Mouse (Mus musculus) liver, adult (tissue): Measurements from ENCODE around the gene Atp13a3.

ENCODE experiments used
- GATA4 ChIP-seq: IDR thresholded peaks from 2 replicates; pipeline ENCODE4 v1.6.1; 2014; ENCODE audit warnings: mild to moderate bottlenecking, low read length; ENCODE audit not compliant: insufficient replicate concordance

Gene Atp13a3

GRCm38 (mm10) chr16:30405925-30406670 lies at the start of gene Atp13a3:
Atp13a3 (minus strand) TSS chr16:30405975.
- no peak for TF ChIP-seq GATA4

- TF ChIP-seq GATA4 = no peak
Measured at GRCm38 (mm10) chr16:30453213-30453975, 47.6 kb upstream of the Atp13a3 start.

- no peak for TF ChIP-seq GATA4
Measured at GRCm38 (mm10) chr16:30449017-30449416, 43.2 kb upstream of the Atp13a3 start.

GRCm38 (mm10) chr16:30448169-30448568 lies 42.4 kb upstream of the Atp13a3 start:
- TF ChIP-seq GATA4 = no peak

- TF ChIP-seq GATA4 = no peak
Measured at GRCm38 (mm10) chr16:30447642-30448041, 41.9 kb upstream of the Atp13a3 start.

GRCm38 (mm10) chr16:30443411-30443810 lies 37.6 kb upstream of the Atp13a3 start:
- no peak for TF ChIP-seq GATA4

GRCm38 (mm10) chr16:30442451-30442850 lies 36.7 kb upstream of the Atp13a3 start:
- no peak for TF ChIP-seq GATA4

GRCm38 (mm10) chr16:30441409-30441808 lies 35.6 kb upstream of the Atp13a3 start:
- no peak for TF ChIP-seq GATA4

GRCm38 (mm10) chr16:30439841-30440240 lies 34.1 kb upstream of the Atp13a3 start:
- TF ChIP-seq GATA4 = no peak

GRCm38 (mm10) chr16:30439411-30439810 lies 33.6 kb upstream of the Atp13a3 start:
- TF ChIP-seq GATA4 = no peak

- TF ChIP-seq GATA4 = no peak
Measured at GRCm38 (mm10) chr16:30436276-30436675, 30.5 kb upstream of the Atp13a3 start.

- no peak for TF ChIP-seq GATA4
Measured at GRCm38 (mm10) chr16:30435393-30435792, 29.6 kb upstream of the Atp13a3 start.

- TF ChIP-seq GATA4 = no peak
Measured at GRCm38 (mm10) chr16:30433148-30433547, 27.4 kb upstream of the Atp13a3 start.

GRCm38 (mm10) chr16:30432111-30432510 lies 26.3 kb upstream of the Atp13a3 start:
- TF ChIP-seq GATA4 = no peak

- no peak for TF ChIP-seq GATA4
Measured at GRCm38 (mm10) chr16:30430512-30431088, 24.8 kb upstream of the Atp13a3 start.

GRCm38 (mm10) chr16:30428753-30429260 lies 23.0 kb upstream of the Atp13a3 start:
- TF ChIP-seq GATA4 = no peak
